Mouse (Mus musculus) thymus, adult 2 months (tissue): ENCODE measurements at regions not wholly inside any gene's neighbourhood (a gene's known extent, or its start where the extent isn't known, plus 50 kb on each side); places are given as distances from the start of the nearest gene placed in this dataset.

Experiments
- CTCF ChIP-seq: fragments of 200-500 bp; IDR thresholded peaks from 2 replicates; pipeline ENCODE4 v1.5.1; 2012; ENCODE audit warnings: mild to moderate bottlenecking, control low read depth, low read length, moderate library complexity, borderline replicate concordance; ENCODE audit not compliant: control insufficient read depth, poor library complexity, insufficient read depth; ENCODE audit errors: extremely low read depth
- POLR2A ChIP-seq: fragments of 200-500 bp; IDR thresholded peaks from 2 replicates; pipeline ENCODE4 v1.6.1; 2012; ENCODE audit warnings: mild to moderate bottlenecking, low read length, control low read depth, moderate library complexity; ENCODE audit not compliant: control insufficient read depth, poor library complexity, insufficient read depth; ENCODE audit errors: extremely low read depth

DNA sequence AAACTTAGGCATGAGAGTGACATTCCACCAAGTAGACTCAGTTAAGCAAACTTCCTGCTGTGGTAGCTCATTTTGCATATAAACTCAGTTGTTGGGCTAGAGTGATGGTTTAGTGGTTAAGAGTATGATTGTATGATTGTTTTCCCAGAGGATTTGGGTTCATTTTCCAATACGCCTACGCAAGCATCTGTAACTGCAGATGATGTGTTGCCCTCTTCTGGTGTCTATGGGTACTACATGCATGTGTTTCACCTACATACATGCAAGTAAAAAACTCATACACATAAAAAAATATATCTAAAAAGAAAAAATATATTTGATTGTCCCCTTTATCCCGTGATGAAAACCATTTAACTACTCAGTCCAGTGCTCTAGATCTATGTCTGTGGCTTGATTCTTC, 132.0 kb upstream of the Agtr2 start:
- TF ChIP-seq CTCF (no peak), POLR2A (no peak)
